Mouse (Mus musculus): ENCODE results near the gene Kcnk7. TPM values are rescaled to one million over a fixed set of nuclear protein-coding genes. Genes with fewer than 3 reads are reported as not detected.

Kcnk7 gene
- polyA plus RNA-seq, 1 experiment from 2014 or later = 0.32 TPM

DNA sequence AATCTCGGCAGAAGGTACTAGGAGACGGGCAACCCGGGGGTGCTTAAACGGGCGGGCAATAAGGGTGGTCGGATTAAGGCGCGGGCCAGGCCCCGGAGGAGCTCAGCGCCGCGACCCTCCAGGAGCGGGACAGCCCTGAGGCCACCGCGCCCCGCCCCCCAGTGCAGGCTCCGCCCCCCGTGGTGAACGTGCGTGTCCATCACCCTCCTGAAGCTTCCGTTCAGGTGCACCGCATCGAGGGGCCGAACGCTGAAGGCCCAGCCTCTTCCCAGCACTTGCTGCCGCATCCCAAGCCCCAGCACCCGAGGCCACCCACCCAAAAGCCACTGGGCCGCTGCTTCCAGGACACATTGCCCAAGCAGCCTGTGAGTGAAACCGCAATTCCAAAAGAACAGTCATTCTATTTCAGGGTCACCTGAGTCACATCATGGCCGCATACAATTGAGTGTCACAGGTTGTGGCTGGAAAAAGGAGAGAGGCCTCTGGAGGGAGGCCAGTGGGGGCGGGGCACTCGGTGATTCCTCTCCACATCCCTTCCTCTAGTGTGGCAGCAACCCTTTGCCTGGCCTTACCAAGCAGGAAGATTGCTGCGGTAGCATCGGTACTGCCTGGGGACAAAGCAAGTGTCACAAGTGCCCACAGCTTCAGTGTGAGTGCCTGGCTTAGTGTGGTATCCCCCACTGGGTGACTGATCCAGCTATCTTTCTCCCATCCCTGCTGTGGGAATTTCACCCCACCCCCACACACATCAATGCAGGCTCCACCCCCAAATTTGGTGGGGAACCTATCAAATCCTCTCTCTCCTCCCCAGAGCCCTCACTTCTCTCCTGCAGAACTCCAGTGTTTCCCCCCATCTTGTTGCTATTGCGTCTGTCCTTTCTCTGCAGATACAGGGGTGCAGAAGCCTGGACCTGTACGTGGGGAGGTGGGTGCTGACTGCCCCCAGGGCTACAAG is 41.9 kb downstream of the Kcnk7 start:
- ATAC-seq = 0 out of 2 replicates have a peak, but pooled peaks have one; percentile 17
- Histone ChIP-seq H3K27me3 (peaks cover 79% of the 10 kb centered on the region), H3K27ac (no peak overlapping the region), H3K36me3 (ENCODE audit: poor library complexity, severe bottlenecking) (no peaks in the 10 kb centered on the region), H3K9me3 (replicated peaks) (no peaks in the 10 kb centered on the region), H3K4me2 (peak overlapping the region; percentile 58), H3K9ac (peak overlapping the region; percentile 27), H3K4me3 (peak overlapping the region; percentile 27), H3K4me1 (peaks cover 50% of the 10 kb centered on the region)
- 2% methylated on average over 34 of the region's 36 CpGs for WGBS

DNA sequence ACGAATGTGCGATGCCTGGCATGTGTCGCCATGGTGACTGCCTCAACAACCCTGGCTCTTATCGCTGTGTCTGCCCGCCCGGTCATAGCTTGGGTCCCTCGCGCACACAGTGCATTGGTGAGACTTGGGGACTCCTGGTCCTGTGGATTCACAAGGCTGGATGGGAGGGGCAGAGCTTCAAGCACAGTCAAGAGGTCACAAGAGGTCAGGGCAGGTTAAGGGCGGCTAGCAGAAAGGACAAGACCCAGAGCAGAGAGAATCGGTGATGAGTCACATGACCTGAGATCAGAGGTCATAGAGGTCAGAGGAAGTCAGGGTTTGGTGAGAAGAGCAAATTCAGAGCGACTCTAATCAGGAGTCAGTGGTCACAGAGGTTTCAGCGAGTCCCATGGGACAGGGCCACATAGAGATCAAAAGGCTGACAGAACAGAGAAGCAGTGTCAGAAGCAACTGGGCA is 42.8 kb downstream of the Kcnk7 start:
- H3K4me1 ChIP-seq = peaks cover 51% of the 10 kb centered on the region
- peak overlapping the region; percentile 58; the same call in 1 of the 2 replicates for H3K4me2 ChIP-seq
- H3K27me3 ChIP-seq = peaks cover 88% of the 10 kb centered on the region
- no peaks in the 10 kb centered on the region for H3K9me3 ChIP-seq (replicated peaks)
- H3K4me3 ChIP-seq = no peak overlapping the region
- no peak for ATAC-seq
- H3K36me3 ChIP-seq (ENCODE audit: poor library complexity, severe bottlenecking) = no peaks in the 10 kb centered on the region
- no peak overlapping the region for H3K9ac ChIP-seq
- WGBS = 30% methylated on average over 12 of the region's 12 CpGs
- no peak overlapping the region for H3K27ac ChIP-seq

DNA sequence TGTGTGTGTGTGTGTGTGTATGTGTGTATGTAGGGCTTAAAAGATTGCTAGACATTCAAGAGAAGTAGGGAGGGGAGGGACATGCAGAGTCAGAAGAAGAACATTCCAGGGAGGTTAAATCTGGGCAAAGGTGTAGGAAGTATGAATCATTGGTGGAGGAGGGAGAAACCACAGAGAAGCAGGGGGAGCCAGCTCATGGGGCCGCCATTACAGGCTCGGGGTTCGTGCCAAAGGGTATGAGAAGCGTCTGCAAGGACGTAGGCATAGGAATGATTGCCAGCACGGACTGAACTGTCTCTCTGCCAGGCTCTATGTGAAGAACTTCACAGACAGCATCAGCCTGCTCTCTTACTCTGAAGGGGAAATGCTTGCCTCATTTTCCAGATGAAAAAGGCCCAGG is 45.3 kb downstream of the Kcnk7 start:
- Histone ChIP-seq H3K27me3 (peaks cover 87% of the 10 kb centered on the region), H3K36me3 (ENCODE audit: poor library complexity, severe bottlenecking) (no peaks in the 10 kb centered on the region), H3K9me3 (replicated peaks) (no peaks in the 10 kb centered on the region), H3K4me1 (peaks cover 33% of the 10 kb centered on the region), H3K27ac (no peak overlapping the region), H3K4me2 (no peak overlapping the region), H3K4me3 (no peak overlapping the region), H3K9ac (no peak overlapping the region)
- ATAC-seq = no peak
- WGBS = 76% methylated on average over 6 of the region's 6 CpGs

DNA sequence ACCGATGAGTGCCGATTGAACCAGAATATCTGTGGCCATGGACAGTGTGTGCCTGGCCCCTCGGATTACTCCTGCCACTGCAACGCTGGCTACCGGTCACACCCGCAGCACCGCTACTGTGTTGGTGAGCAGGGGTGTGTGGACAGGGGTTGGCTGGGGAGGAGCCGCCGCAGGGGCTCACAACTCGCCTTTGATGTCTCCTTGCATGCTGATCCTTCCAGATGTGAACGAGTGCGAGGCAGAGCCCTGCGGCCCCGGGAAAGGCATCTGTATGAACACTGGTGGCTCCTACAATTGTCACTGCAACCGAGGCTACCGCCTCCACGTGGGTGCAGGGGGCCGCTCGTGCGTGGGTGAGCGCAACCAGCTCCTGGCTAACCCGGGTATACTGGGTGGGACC is 46.8 kb downstream of the Kcnk7 start:
- Histone ChIP-seq H3K27me3 (peaks cover 88% of the 10 kb centered on the region), H3K9ac (0 out of 2 replicates have a peak overlapping the region, but pooled peaks have one; percentile 18), H3K9me3 (replicated peaks) (no peaks in the 10 kb centered on the region), H3K4me3 (no peak overlapping the region), H3K4me2 (no peak overlapping the region), H3K27ac (no peak overlapping the region), H3K4me1 (peaks cover 24% of the 10 kb centered on the region), H3K36me3 (ENCODE audit: poor library complexity, severe bottlenecking) (no peaks in the 10 kb centered on the region)
- WGBS = 13% methylated on average over 22 of the region's 22 CpGs
- ATAC-seq = no peak

DNA sequence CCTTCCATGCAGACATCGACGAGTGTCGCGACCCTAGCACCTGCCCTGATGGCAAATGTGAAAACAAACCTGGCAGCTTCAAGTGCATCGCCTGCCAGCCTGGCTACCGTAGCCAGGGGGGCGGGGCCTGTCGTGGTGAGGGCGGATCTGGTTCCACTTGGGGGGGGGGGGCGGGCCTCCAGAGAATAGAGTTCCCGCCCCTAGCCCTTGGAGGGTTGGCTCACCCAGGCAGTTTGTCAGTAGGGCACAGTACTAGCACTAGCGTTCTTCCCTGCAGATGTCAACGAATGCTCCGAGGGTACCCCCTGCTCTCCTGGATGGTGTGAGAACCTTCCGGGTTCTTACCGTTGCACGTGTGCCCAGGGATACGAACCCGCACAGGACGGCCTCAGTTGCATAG is 47.6 kb downstream of the Kcnk7 start:
- no peaks in the 10 kb centered on the region for H3K36me3 ChIP-seq (ENCODE audit: poor library complexity, severe bottlenecking)
- 7% methylated on average over 20 of the region's 20 CpGs for WGBS
- no peaks in the 10 kb centered on the region for H3K9me3 ChIP-seq (replicated peaks)
- peaks cover 21% of the 10 kb centered on the region for H3K4me1 ChIP-seq
- peak overlapping the region; percentile 18; the same call in 1 of the 2 replicates for H3K9ac ChIP-seq
- no peak overlapping the region for H3K27ac ChIP-seq
- H3K4me3 ChIP-seq = no peak overlapping the region
- H3K4me2 ChIP-seq = peak overlapping the region; percentile 32
- peaks cover 88% of the 10 kb centered on the region for H3K27me3 ChIP-seq
- ATAC-seq = peak; percentile 74

DNA sequence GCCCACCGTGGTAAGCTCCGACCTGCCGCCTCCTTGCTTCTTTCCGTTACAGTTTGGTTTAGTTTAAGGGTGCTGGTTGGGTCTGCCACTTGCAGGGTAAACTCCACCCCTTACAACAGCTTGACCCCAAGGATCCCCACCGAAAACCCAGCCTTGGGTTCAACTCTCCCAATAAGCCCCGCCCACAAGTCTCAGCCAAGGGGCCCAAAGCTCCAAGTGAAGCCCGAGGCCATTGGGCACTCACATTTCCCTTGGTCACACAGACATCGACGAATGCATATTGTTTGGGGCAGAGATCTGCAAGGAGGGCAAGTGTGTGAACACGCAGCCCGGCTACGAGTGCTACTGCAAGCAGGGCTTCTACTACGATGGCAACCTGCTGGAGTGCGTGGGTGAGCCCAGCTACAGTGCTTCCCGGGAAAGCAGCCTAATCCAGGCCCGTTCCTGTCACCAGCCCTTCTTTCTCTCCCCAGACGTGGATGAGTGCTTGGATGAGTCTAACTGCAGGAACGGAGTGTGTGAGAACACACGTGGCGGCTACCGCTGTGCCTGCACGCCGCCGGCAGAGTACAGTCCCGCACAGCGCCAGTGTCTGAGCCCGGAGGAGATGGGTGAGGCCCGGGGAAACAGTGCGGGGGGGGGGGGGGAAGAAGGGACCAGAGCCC is 52.3 kb downstream of the Kcnk7 start:
- H3K4me3 ChIP-seq = peak overlapping the region; percentile 15
- 11% methylated on average over 23 of the region's 29 CpGs for WGBS
- peaks cover 66% of the 10 kb centered on the region for H3K27me3 ChIP-seq
- peak overlapping the region; percentile 56 for H3K9ac ChIP-seq
- peaks cover 43% of the 10 kb centered on the region for H3K36me3 ChIP-seq (ENCODE audit: poor library complexity, severe bottlenecking)
- no peaks in the 10 kb centered on the region for H3K9me3 ChIP-seq (replicated peaks)
- H3K27ac ChIP-seq = no peak overlapping the region
- H3K4me1 ChIP-seq = peaks cover 18% of the 10 kb centered on the region
- peak; percentile 22; the same call in 1 of the 2 replicates for ATAC-seq
- H3K4me2 ChIP-seq = peak overlapping the region; percentile 51

Small RNAs within 50 kb of the gene (microRNA-seq; reads per million reads assigned to microRNA genes)
- not detected for gene Mir6987

Other genes with a start within 250 kb of the Kcnk7 start
- gene Ccdc85b, start 246.5 kb upstream of the Kcnk7 start, polyA plus RNA-seq (2015; fragmentation: Nextera tagmentation; extraction: Ambion mirVana) = 6.5 and 7.1 TPM in 2 replicates
- 153 and 155 TPM in 2 replicates for gene Fibp, start 243.8 kb upstream of the Kcnk7 start, polyA plus RNA-seq (2015; fragmentation: Nextera tagmentation; extraction: Ambion mirVana)
- 4.4 and 5.4 TPM in 2 replicates for gene Ctsw, start 235.9 kb upstream of the Kcnk7 start, polyA plus RNA-seq (2015; fragmentation: Nextera tagmentation; extraction: Ambion mirVana)
- 30.7 and 31.1 TPM in 2 replicates for gene Efemp2, start 230.4 kb upstream of the Kcnk7 start, polyA plus RNA-seq (2015; fragmentation: Nextera tagmentation; extraction: Ambion mirVana)
- 44.4 and 47.0 TPM in 2 replicates for gene Mus81, start 216.0 kb upstream of the Kcnk7 start, polyA plus RNA-seq (2015; fragmentation: Nextera tagmentation; extraction: Ambion mirVana)
- gene Cfl1, start 213.9 kb upstream of the Kcnk7 start, polyA plus RNA-seq (2015; fragmentation: Nextera tagmentation; extraction: Ambion mirVana) = 3,452 and 3,520 TPM in 2 replicates
- 0.23 and 0.27 TPM in 2 replicates for gene 1700020D05Rik, start 200.6 kb upstream of the Kcnk7 start, polyA plus RNA-seq (2015; fragmentation: Nextera tagmentation; extraction: Ambion mirVana)
- 41.4 and 44.4 TPM in 2 replicates for gene Snx32, start 193.8 kb upstream of the Kcnk7 start, polyA plus RNA-seq (2015; fragmentation: Nextera tagmentation; extraction: Ambion mirVana)
- 0.06 TPM in 1 of 2 replicates, not detected in the other for gene Ovol1, start 143.7 kb upstream of the Kcnk7 start, polyA plus RNA-seq (2015; fragmentation: Nextera tagmentation; extraction: Ambion mirVana)
- 1.4 and 1.7 TPM in 2 replicates for gene Ap5b1, start 136.3 kb upstream of the Kcnk7 start, polyA plus RNA-seq (2015; fragmentation: Nextera tagmentation; extraction: Ambion mirVana)
- gene Rnaseh2c, start 102.5 kb upstream of the Kcnk7 start, polyA plus RNA-seq (2015; fragmentation: Nextera tagmentation; extraction: Ambion mirVana) = 146 and 170 TPM in 2 replicates
- gene Kat5, start 94.1 kb upstream of the Kcnk7 start, polyA plus RNA-seq (2015; fragmentation: Nextera tagmentation; extraction: Ambion mirVana) = 72.7 and 80.7 TPM in 2 replicates
- 33.4 and 34.4 TPM in 2 replicates for gene Rela, start 66.9 kb upstream of the Kcnk7 start, polyA plus RNA-seq (2015; fragmentation: Nextera tagmentation; extraction: Ambion mirVana)
- gene Sipa1, start 40.7 kb upstream of the Kcnk7 start, polyA plus RNA-seq (2015; fragmentation: Nextera tagmentation; extraction: Ambion mirVana) = 9.4 and 11.0 TPM in 2 replicates
- 11.3 and 11.7 TPM in 2 replicates for gene Map3k11, start 15.6 kb upstream of the Kcnk7 start, polyA plus RNA-seq (2015; fragmentation: Nextera tagmentation; extraction: Ambion mirVana)
- gene Pcnx3, start 15.5 kb upstream of the Kcnk7 start, polyA plus RNA-seq (2015; fragmentation: Nextera tagmentation; extraction: Ambion mirVana) = 21.6 and 29.4 TPM in 2 replicates
- gene Ehbp1l1, start 21.9 kb downstream of the Kcnk7 start, polyA plus RNA-seq (2015; fragmentation: Nextera tagmentation; extraction: Ambion mirVana) = 5.3 and 6.7 TPM in 2 replicates
- 199 and 204 TPM in 2 replicates for gene Fam89b, start 25.3 kb downstream of the Kcnk7 start, polyA plus RNA-seq (2015; fragmentation: Nextera tagmentation; extraction: Ambion mirVana)
- gene Ltbp3, start 36.5 kb downstream of the Kcnk7 start, polyA plus RNA-seq (2015; fragmentation: Nextera tagmentation; extraction: Ambion mirVana) = 8.3 and 13.1 TPM in 2 replicates
- 56.4 and 62.6 TPM in 2 replicates for gene Scyl1, start 67.1 kb downstream of the Kcnk7 start, polyA plus RNA-seq (2015; fragmentation: Nextera tagmentation; extraction: Ambion mirVana)
- gene Frmd8, start 170.9 kb downstream of the Kcnk7 start, polyA plus RNA-seq (2015; fragmentation: Nextera tagmentation; extraction: Ambion mirVana) = 21.7 and 26.2 TPM in 2 replicates
- 1.2 and 1.4 TPM in 2 replicates for gene Slc25a45, start 173.4 kb downstream of the Kcnk7 start, polyA plus RNA-seq (2015; fragmentation: Nextera tagmentation; extraction: Ambion mirVana)
- 13.1 and 15.5 TPM in 2 replicates for gene Tigd3, start 189.8 kb downstream of the Kcnk7 start, polyA plus RNA-seq (2015; fragmentation: Nextera tagmentation; extraction: Ambion mirVana)
- gene Dpf2, start 208.6 kb downstream of the Kcnk7 start, polyA plus RNA-seq (2015; fragmentation: Nextera tagmentation; extraction: Ambion mirVana) = 147 and 169 TPM in 2 replicates
- 4.2 and 4.6 TPM in 2 replicates for gene Cdc42ep2, start 220.4 kb downstream of the Kcnk7 start, polyA plus RNA-seq (2015; fragmentation: Nextera tagmentation; extraction: Ambion mirVana)

All from forebrain, embryonic 13.5 days (tissue).